Mouse (Mus musculus): ENCODE data around the gene Sirt5. TPM values are rescaled to one million over a fixed set of nuclear protein-coding genes. Genes with fewer than 3 reads are reported as not detected.

Gene Sirt5
- polyA plus RNA-seq, 1 experiment from 2014 or later, result 41.9 TPM

- Histone ChIP-seq H3K27ac (replicated peaks; ENCODE audit: low read depth, low read length) (no peak overlapping the region), H3K9me3 (ENCODE audit: control insufficient read depth, low read length) (no peaks in the 10 kb centered on the region), H3K4me2 (ENCODE audit: low read depth, severe bottlenecking) (no peak overlapping the region; the same call in 1 of the 2 replicates), H3K4me3 (ENCODE audit: low read depth, low read length) (peak overlapping the region; percentile 86), H3K27me3 (ENCODE audit: control insufficient read depth, insufficient read depth, low read length) (no peaks in the 10 kb centered on the region), H3K9ac (ENCODE audit: low read length) (no peak overlapping the region), H3K36me3 (ENCODE audit: control insufficient read depth, insufficient read depth, low read length) (peaks cover 4% of the 10 kb centered on the region; the same call in 1 of the 2 replicates), H3K4me1 (ENCODE audit: control insufficient read depth, insufficient read depth, low read length) (0 out of 2 replicates have a peak, but pooled peaks cover 4% of the 10 kb centered on the region)
- ATAC-seq (ENCODE audit: insufficient number of reproducible peaks, low FRiP score, low TSS enrichment, low read depth), result peak; percentile 67
- WGBS, result 52% methylated on average over 14 of the region's 17 CpGs
- DNase-seq (ENCODE audit: low spot score), result no peak
Measured at GRCm38 (mm10) chr13:43397700-43398296, 32.5 kb downstream of the Sirt5 start.

- Histone ChIP-seq H3K9me3 (ENCODE audit: control insufficient read depth, low read length) (no peaks in the 10 kb centered on the region), H3K4me2 (ENCODE audit: low read depth, severe bottlenecking) (peak within 1 kb of the TSS; percentile 67), H3K9ac (ENCODE audit: low read length) (peak within 1 kb of the TSS; percentile 93), H3K27ac (replicated peaks; ENCODE audit: low read depth, low read length) (peak within 1 kb of the TSS; percentile 90), H3K36me3 (ENCODE audit: control insufficient read depth, insufficient read depth, low read length) (peaks cover 4% of the 10 kb centered on the region; the same call in 1 of the 2 replicates), H3K4me3 (ENCODE audit: low read depth, low read length) (peak within 1 kb of the TSS; percentile 86), H3K27me3 (ENCODE audit: control insufficient read depth, insufficient read depth, low read length) (no peaks in the 10 kb centered on the region), H3K4me1 (ENCODE audit: control insufficient read depth, insufficient read depth, low read length) (0 out of 2 replicates have a peak, but pooled peaks cover 4% of the 10 kb centered on the region)
- WGBS, result 1% methylated on average over 70 of the region's 72 CpGs
- DNase-seq (ENCODE audit: low spot score) (peak; percentile 97), ATAC-seq (ENCODE audit: insufficient number of reproducible peaks, low FRiP score, low TSS enrichment, low read depth) (peak; percentile 87)
Measured at GRCm38 (mm10) chr13:43398297-43399080, 33.2 kb downstream of the Sirt5 start, which contains the start of gene Nol7. Gene Nol7, plus strand, starts transcription at chr13:43398390.

- Histone ChIP-seq H3K4me1 (ENCODE audit: control insufficient read depth, insufficient read depth, low read length) (0 out of 2 replicates have a peak, but pooled peaks cover 4% of the 10 kb centered on the region), H3K4me2 (ENCODE audit: low read depth, severe bottlenecking) (peak overlapping the region; percentile 67), H3K36me3 (ENCODE audit: control insufficient read depth, insufficient read depth, low read length) (peaks cover 6% of the 10 kb centered on the region; the same call in 1 of the 2 replicates), H3K4me3 (ENCODE audit: low read depth, low read length) (no peak overlapping the region), H3K27ac (replicated peaks; ENCODE audit: low read depth, low read length) (no peak overlapping the region), H3K27me3 (ENCODE audit: control insufficient read depth, insufficient read depth, low read length) (no peaks in the 10 kb centered on the region), H3K9me3 (ENCODE audit: control insufficient read depth, low read length) (no peaks in the 10 kb centered on the region), H3K9ac (ENCODE audit: low read length) (no peak overlapping the region)
- no peak for ATAC-seq (ENCODE audit: insufficient number of reproducible peaks, low FRiP score, low TSS enrichment, low read depth)
- no peak for DNase-seq (ENCODE audit: low spot score)
- WGBS, result 92% methylated on average over 5 of the region's 5 CpGs
Measured at GRCm38 (mm10) chr13:43399576-43399975, 34.3 kb downstream of the Sirt5 start.

- 91% methylated on average over 7 of the region's 7 CpGs for WGBS
- Histone ChIP-seq H3K4me2 (ENCODE audit: low read depth, severe bottlenecking) (no peak overlapping the region), H3K36me3 (ENCODE audit: control insufficient read depth, insufficient read depth, low read length) (peaks cover 7% of the 10 kb centered on the region; the same call in 1 of the 2 replicates), H3K27ac (replicated peaks; ENCODE audit: low read depth, low read length) (no peak overlapping the region), H3K9me3 (ENCODE audit: control insufficient read depth, low read length) (no peaks in the 10 kb centered on the region), H3K4me1 (ENCODE audit: control insufficient read depth, insufficient read depth, low read length) (no peaks in the 10 kb centered on the region), H3K9ac (ENCODE audit: low read length) (no peak overlapping the region), H3K27me3 (ENCODE audit: control insufficient read depth, insufficient read depth, low read length) (no peaks in the 10 kb centered on the region), H3K4me3 (ENCODE audit: low read depth, low read length) (no peak overlapping the region)
- ATAC-seq (ENCODE audit: insufficient number of reproducible peaks, low FRiP score, low TSS enrichment, low read depth) (no peak), DNase-seq (ENCODE audit: low spot score) (no peak)
Measured at GRCm38 (mm10) chr13:43412311-43412710, 47.0 kb downstream of the Sirt5 start.

GRCm38 (mm10) chr13:43413611-43414010, 48.3 kb downstream of the Sirt5 start:
- Histone ChIP-seq H3K9me3 (ENCODE audit: control insufficient read depth, low read length) (no peaks in the 10 kb centered on the region), H3K27me3 (ENCODE audit: control insufficient read depth, insufficient read depth, low read length) (no peaks in the 10 kb centered on the region), H3K4me1 (ENCODE audit: control insufficient read depth, insufficient read depth, low read length) (no peaks in the 10 kb centered on the region), H3K27ac (replicated peaks; ENCODE audit: low read depth, low read length) (no peak overlapping the region), H3K4me3 (ENCODE audit: low read depth, low read length) (no peak overlapping the region), H3K36me3 (ENCODE audit: control insufficient read depth, insufficient read depth, low read length) (peaks cover 7% of the 10 kb centered on the region; the same call in 1 of the 2 replicates), H3K4me2 (ENCODE audit: low read depth, severe bottlenecking) (no peak overlapping the region), H3K9ac (ENCODE audit: low read length) (no peak overlapping the region)
- DNase-seq (ENCODE audit: low spot score) (no peak), ATAC-seq (ENCODE audit: insufficient number of reproducible peaks, low FRiP score, low TSS enrichment, low read depth) (no peak)
- 94% methylated on average over 2 of the region's 2 CpGs for WGBS

GRCm38 (mm10) chr13:43415249-43415648, 50.0 kb downstream of the Sirt5 start:
- no peak overlapping the region for H3K9ac ChIP-seq (ENCODE audit: low read length)
- no peak overlapping the region for H3K4me2 ChIP-seq (ENCODE audit: low read depth, severe bottlenecking)
- 87% methylated on average over 1 of the region's 1 CpGs for WGBS
- no peak overlapping the region for H3K4me3 ChIP-seq (ENCODE audit: low read depth, low read length)
- no peaks in the 10 kb centered on the region for H3K9me3 ChIP-seq (ENCODE audit: control insufficient read depth, low read length)
- no peak for DNase-seq (ENCODE audit: low spot score)
- no peak for ATAC-seq (ENCODE audit: insufficient number of reproducible peaks, low FRiP score, low TSS enrichment, low read depth)
- H3K27me3 ChIP-seq (ENCODE audit: control insufficient read depth, insufficient read depth, low read length), result no peaks in the 10 kb centered on the region
- H3K36me3 ChIP-seq (ENCODE audit: control insufficient read depth, insufficient read depth, low read length), result peaks cover 7% of the 10 kb centered on the region; the same call in 1 of the 2 replicates
- H3K27ac ChIP-seq (replicated peaks; ENCODE audit: low read depth, low read length), result no peak overlapping the region
- H3K4me1 ChIP-seq (ENCODE audit: control insufficient read depth, insufficient read depth, low read length), result no peaks in the 10 kb centered on the region

GRCm38 (mm10) chr13:43428436-43428835, 63.1 kb downstream of the Sirt5 start:
- Histone ChIP-seq H3K27ac (replicated peaks; ENCODE audit: low read depth, low read length) (no peak overlapping the region), H3K9ac (ENCODE audit: low read length) (no peak overlapping the region), H3K9me3 (ENCODE audit: control insufficient read depth, low read length) (no peaks in the 10 kb centered on the region), H3K4me2 (ENCODE audit: low read depth, severe bottlenecking) (no peak overlapping the region), H3K4me1 (ENCODE audit: control insufficient read depth, insufficient read depth, low read length) (no peaks in the 10 kb centered on the region), H3K27me3 (ENCODE audit: control insufficient read depth, insufficient read depth, low read length) (no peaks in the 10 kb centered on the region), H3K4me3 (ENCODE audit: low read depth, low read length) (no peak overlapping the region), H3K36me3 (ENCODE audit: control insufficient read depth, insufficient read depth, low read length) (peaks cover 3% of the 10 kb centered on the region; the same call in 1 of the 2 replicates)
- 97% methylated on average over 4 of the region's 4 CpGs for WGBS
- no peak for DNase-seq (ENCODE audit: low spot score)
- ATAC-seq (ENCODE audit: insufficient number of reproducible peaks, low FRiP score, low TSS enrichment, low read depth), result no peak

- Histone ChIP-seq H3K4me2 (ENCODE audit: low read depth, severe bottlenecking) (no peak overlapping the region), H3K9ac (ENCODE audit: low read length) (no peak overlapping the region), H3K27me3 (ENCODE audit: control insufficient read depth, insufficient read depth, low read length) (no peaks in the 10 kb centered on the region), H3K4me3 (ENCODE audit: low read depth, low read length) (no peak overlapping the region), H3K4me1 (ENCODE audit: control insufficient read depth, insufficient read depth, low read length) (no peaks in the 10 kb centered on the region), H3K36me3 (ENCODE audit: control insufficient read depth, insufficient read depth, low read length) (peaks cover 3% of the 10 kb centered on the region; the same call in 1 of the 2 replicates), H3K27ac (replicated peaks; ENCODE audit: low read depth, low read length) (no peak overlapping the region), H3K9me3 (ENCODE audit: control insufficient read depth, low read length) (no peaks in the 10 kb centered on the region)
- WGBS, result 92% methylated on average over 2 of the region's 2 CpGs
- ATAC-seq (ENCODE audit: insufficient number of reproducible peaks, low FRiP score, low TSS enrichment, low read depth) (no peak), DNase-seq (ENCODE audit: low spot score) (no peak)
Measured at GRCm38 (mm10) chr13:43433395-43433794, 68.1 kb downstream of the Sirt5 start.

Measured in limb, embryonic 11.5 days (tissue).